Mouse (Mus musculus) C2C12 (cell line): ENCODE measurements at regions not wholly inside any gene's neighbourhood (a gene's known extent, or its start where the extent isn't known, plus 50 kb on each side); places are given as distances from the start of the nearest gene placed in this dataset.

Experiments
- CTCF ChIP-seq: IDR thresholded peaks from one replicate; pipeline ENCODE4 v1.5.1; 2011; ENCODE audit not compliant: control insufficient read depth, insufficient read depth, insufficient read length
- MAX ChIP-seq: IDR thresholded peaks from one replicate; pipeline ENCODE4 v1.6.1; 2011; ENCODE audit warnings: mild to moderate bottlenecking, control low read depth
- MYOD1 ChIP-seq: IDR thresholded peaks from one replicate; pipeline ENCODE4 v1.6.1; 2011; ENCODE audit warnings: low read depth; ENCODE audit not compliant: control insufficient read depth, insufficient read length
- MYOG ChIP-seq: IDR thresholded peaks from one replicate; pipeline ENCODE4 v1.6.1; 2011; ENCODE audit not compliant: control insufficient read depth, insufficient read length; ENCODE audit errors: extremely low read depth

DNA sequence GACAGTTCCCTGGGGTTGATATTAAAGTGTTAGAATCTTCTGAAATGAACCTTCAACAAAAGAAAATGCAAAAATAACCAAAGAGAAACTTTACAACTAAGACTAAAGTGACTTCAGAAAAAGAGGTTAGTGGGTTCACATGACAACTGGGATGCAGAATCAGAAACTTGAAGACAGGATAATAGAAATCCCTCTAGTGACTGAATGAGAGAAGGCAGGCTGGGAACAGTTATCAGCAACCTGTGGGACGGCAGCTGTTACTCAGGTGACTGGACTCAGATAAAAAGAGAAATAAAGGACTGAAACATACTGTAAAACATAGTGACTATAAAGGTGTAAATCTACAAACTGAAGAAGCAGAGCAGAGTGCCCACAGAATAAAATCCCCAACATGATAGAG, 287.4 kb upstream of the Irx4 start:
- TF ChIP-seq CTCF (no peak), MYOD1 (no peak), MAX (no peak), MYOG (no peak)
